Mouse (Mus musculus) small intestine, adult 2 months (tissue): ENCODE results near the gene Ccdc90b. TPM values are rescaled to one million over a fixed set of nuclear protein-coding genes. Genes with fewer than 3 reads are reported as not detected.
A peak's percentile ranks its signal among the peaks of the same experiment; 100 is the strongest.

ENCODE experiments used
- H3K27ac ChIP-seq: fragments of 200-500 bp; 2 replicates; pipeline ENCODE4 v1.5.1; 2012; ENCODE audit warnings: low read depth, low read length, control low read depth, inconsistent platforms; ENCODE audit not compliant: insufficient read depth
- H3K27me3 ChIP-seq: fragments of 200-500 bp; 2 replicates; pipeline ENCODE4 v1.6.1; 2012; ENCODE audit warnings: mild to moderate bottlenecking, moderate library complexity, low read length, inconsistent platforms; ENCODE audit not compliant: control insufficient read depth, insufficient read depth
- H3K36me3 ChIP-seq: fragments of 200-500 bp; 2 replicates; pipeline ENCODE4 v1.6.1; 2012; ENCODE audit warnings: mild to moderate bottlenecking, low read length, control low read depth, inconsistent platforms; ENCODE audit not compliant: control insufficient read depth, insufficient read depth
- H3K4me1 ChIP-seq: fragments of 200-500 bp; 2 replicates; pipeline ENCODE4 v1.6.1; 2012; ENCODE audit warnings: low read length, inconsistent platforms, mixed read lengths; ENCODE audit not compliant: control insufficient read depth, insufficient read depth, insufficient read length
- H3K4me3 ChIP-seq: fragments of 200-500 bp; 2 replicates; pipeline ENCODE4 v1.5.1; 2012; ENCODE audit warnings: low read depth, mild to moderate bottlenecking, control low read depth, inconsistent platforms, low read length, moderate library complexity
- CTCF ChIP-seq: fragments of 200-500 bp; IDR thresholded peaks from 2 replicates; pipeline ENCODE4 v1.5.1; 2012; ENCODE audit warnings: low read depth, mild to moderate bottlenecking, control low read depth, inconsistent platforms, low read length, moderate library complexity, mixed read lengths; ENCODE audit not compliant: insufficient replicate concordance, insufficient read length; ENCODE audit errors: extremely low read depth
- POLR2A ChIP-seq: fragments of 200-500 bp; IDR thresholded peaks from 2 replicates; pipeline ENCODE4 v1.6.1; 2012; ENCODE audit warnings: low read depth, mild to moderate bottlenecking, control low read depth, inconsistent platforms, low read length, moderate library complexity
- WGBS: fragments of 180-500 bp; shearing (Covaris S2); methylation state at CpG from one replicate; pipeline ENCODE4 v1.1.7; 2018; 5-methylcytosine and 5-hydroxymethylcytosine counted together
- polyA plus RNA-seq: library from polyadenylated mRNA; depleted of rRNA; stranded (reverse); fragments of >200 nt; gene quantifications from 2 replicates; pipeline ENCODE4 v1.2.3, GENCODE M21; 2012

Gene Ccdc90b
- polyA plus RNA-seq, 1 experiment = 2.3 TPM

DNA sequence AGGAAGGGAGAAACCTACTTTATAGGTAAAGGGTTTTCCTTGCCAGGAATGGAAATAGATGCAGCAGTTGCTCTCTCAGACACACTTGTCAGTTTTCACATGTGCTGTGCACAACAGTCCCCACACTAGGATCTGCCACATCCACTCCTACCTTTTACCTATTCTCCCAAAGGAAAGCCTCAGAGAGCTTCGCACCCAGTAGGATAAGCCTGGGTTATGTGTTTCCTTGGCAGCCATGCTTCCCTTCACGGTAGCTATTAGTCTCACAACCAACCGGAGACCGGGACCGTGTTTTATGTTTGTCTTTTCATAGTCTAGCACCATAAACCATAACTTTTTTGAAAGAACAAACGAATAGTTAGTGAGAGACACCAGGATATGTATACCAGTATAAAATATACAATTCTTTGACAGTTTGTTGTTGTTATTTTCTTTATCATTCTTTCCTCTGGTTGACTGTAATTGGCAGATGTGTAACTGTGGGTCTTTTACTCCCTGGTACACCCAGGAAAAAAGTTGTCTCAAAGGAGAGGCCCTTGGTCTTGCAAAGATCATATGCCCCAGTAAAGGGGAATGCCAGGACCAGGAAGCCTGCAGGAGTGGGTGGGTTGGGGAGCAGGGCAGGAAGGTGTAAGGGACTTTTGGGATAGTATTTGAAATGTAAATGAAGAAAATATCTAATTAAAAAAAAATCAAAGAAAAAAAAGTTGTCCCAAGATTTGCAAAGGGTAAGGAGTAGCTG, 10.5 kb upstream of the Ccdc90b start:
- H3K27ac ChIP-seq = no peak overlapping the region
- WGBS = 70% methylated on average over 6 of the region's 6 CpGs
- H3K27me3 ChIP-seq = no peaks in the 10 kb centered on the region
- H3K4me3 ChIP-seq = no peak overlapping the region
- H3K4me1 ChIP-seq = no peaks in the 10 kb centered on the region
- TF ChIP-seq POLR2A = no peak
- TF ChIP-seq CTCF = no peak
- H3K36me3 ChIP-seq = no peaks in the 10 kb centered on the region

DNA sequence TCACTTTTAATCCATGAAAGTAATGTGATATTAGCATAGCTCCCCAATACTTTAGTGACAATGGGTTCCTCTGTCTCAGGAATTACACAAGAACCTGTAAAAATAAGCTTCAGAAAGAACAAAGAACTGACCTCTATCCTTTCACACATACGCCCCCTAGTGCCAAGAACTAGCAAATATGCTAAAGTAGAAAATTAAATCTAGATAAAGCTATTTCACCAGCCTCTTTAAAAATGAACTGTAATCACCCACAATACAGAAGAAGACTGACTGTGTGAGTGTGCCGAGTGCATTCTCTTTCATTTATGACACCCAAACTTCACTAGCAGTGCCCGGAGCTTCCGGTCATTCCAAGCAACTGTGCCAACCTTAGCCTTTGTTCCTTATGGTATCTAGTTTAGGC, 10.0 kb upstream of the Ccdc90b start:
- H3K4me1 ChIP-seq = no peaks in the 10 kb centered on the region
- no peak overlapping the region for H3K27ac ChIP-seq
- H3K36me3 ChIP-seq = no peaks in the 10 kb centered on the region
- TF ChIP-seq CTCF = no peak
- no peaks in the 10 kb centered on the region for H3K27me3 ChIP-seq
- WGBS = 42% methylated on average over 4 of the region's 4 CpGs
- no peak overlapping the region for H3K4me3 ChIP-seq

- Histone ChIP-seq H3K4me3 (no peak overlapping the region), H3K36me3 (no peaks in the 10 kb centered on the region), H3K27me3 (no peaks in the 10 kb centered on the region), H3K4me1 (no peaks in the 10 kb centered on the region), H3K27ac (no peak overlapping the region)
- TF ChIP-seq POLR2A (no peak), CTCF (no peak)
- 86% methylated on average over 2 of the region's 2 CpGs for WGBS
These were observed 2.2 kb upstream of the Ccdc90b start for GRCm38 (mm10) chr7:92558744-92559143.

GRCm38 (mm10) chr7:92566775-92567174, 5.8 kb downstream of the Ccdc90b start:
- WGBS = 88% methylated on average over 1 of the region's 1 CpGs
- no peak for TF ChIP-seq POLR2A
- TF ChIP-seq CTCF = no peak
- Histone ChIP-seq H3K4me1 (peaks cover 2% of the 10 kb centered on the region), H3K27ac (peak overlapping the region; percentile 67), H3K27me3 (no peaks in the 10 kb centered on the region), H3K4me3 (no peak overlapping the region), H3K36me3 (peaks cover 5% of the 10 kb centered on the region)

GRCm38 (mm10) chr7:92580491-92581207, 19.7 kb downstream of the Ccdc90b start:
- TF ChIP-seq CTCF (no peak), POLR2A (no peak)
- Histone ChIP-seq H3K27me3 (no peaks in the 10 kb centered on the region), H3K4me1 (no peaks in the 10 kb centered on the region), H3K36me3 (peaks cover 9% of the 10 kb centered on the region), H3K4me3 (no peak overlapping the region), H3K27ac (no peak overlapping the region)
- WGBS = 85% methylated on average over 5 of the region's 5 CpGs

DNA sequence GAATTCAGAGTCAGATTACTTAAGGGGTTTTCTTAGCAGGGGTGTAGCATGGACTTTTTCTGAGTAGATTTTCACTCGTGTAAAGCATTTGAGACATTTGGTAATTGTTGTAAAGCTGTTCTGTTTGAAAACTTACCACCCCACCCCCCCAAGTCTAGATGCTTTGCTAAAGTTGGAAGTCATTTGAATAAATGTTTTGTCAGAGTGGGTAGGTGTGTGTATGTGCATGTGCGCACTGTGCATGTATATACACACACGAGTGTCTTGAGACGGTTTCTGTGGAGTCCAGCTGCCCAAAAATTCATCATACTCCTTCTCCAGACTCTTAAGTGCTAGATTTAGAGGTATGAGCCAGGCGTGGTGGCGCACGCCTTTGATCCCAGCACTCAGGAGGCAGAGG, 22.6 kb downstream of the Ccdc90b start:
- H3K27me3 ChIP-seq = no peaks in the 10 kb centered on the region
- H3K4me1 ChIP-seq = no peaks in the 10 kb centered on the region
- H3K4me3 ChIP-seq = no peak overlapping the region
- 89% methylated on average over 7 of the region's 7 CpGs for WGBS
- no peak overlapping the region for H3K27ac ChIP-seq
- peaks cover 3% of the 10 kb centered on the region; the same call in 1 of the 2 replicates for H3K36me3 ChIP-seq
- TF ChIP-seq POLR2A = no peak
- TF ChIP-seq CTCF = no peak

GRCm38 (mm10) chr7:92589986-92590385, 29.0 kb downstream of the Ccdc90b start:
- TF ChIP-seq CTCF (no peak), POLR2A (no peak)
- H3K4me1 ChIP-seq = no peaks in the 10 kb centered on the region
- H3K4me3 ChIP-seq = no peak overlapping the region
- 81% methylated on average over 7 of the region's 7 CpGs for WGBS
- H3K27ac ChIP-seq = no peak overlapping the region
- H3K27me3 ChIP-seq = no peaks in the 10 kb centered on the region
- H3K36me3 ChIP-seq = no peaks in the 10 kb centered on the region
